Mouse (Mus musculus) left cerebral cortex, adult 8-10 months (tissue): ENCODE measurements around the gene Gm28308. TPM values are rescaled to one million over a fixed set of nuclear protein-coding genes. Genes with fewer than 3 reads are reported as not detected.

Experiments used
- DNase-seq, 2 experiments: peaks; one replicate each; pipeline ENCODE4 v3.0.0; 2022; ENCODE audit warnings: low spot score in 2 of 2
- total RNA-seq, 4 experiments: library from RNA; stranded (reverse); gene quantifications; 2 replicates each; pipeline ENCODE4 v1.2.4; 2022

Gm28308 gene
- total RNA-seq, 4 experiments from 2014 or later, result not detected

- DNase-seq, result no peak
These were observed 27.9 kb downstream of the Gm28308 start for GRCm38 (mm10) chr6:52185222-52185621.

GRCm38 (mm10) chr6:52184668-52185067, 28.5 kb downstream of the Gm28308 start:
- DNase-seq, result no peak

- no peak for DNase-seq
These were observed 29.6 kb downstream of the Gm28308 start for GRCm38 (mm10) chr6:52183311-52184080.

GRCm38 (mm10) chr6:52182793-52183192, 30.3 kb downstream of the Gm28308 start:
- no peak for DNase-seq

- DNase-seq, result no peak
These were observed 31.1 kb downstream of the Gm28308 start for GRCm38 (mm10) chr6:52182030-52182429.

GRCm38 (mm10) chr6:52180726-52181125, 32.4 kb downstream of the Gm28308 start:
- DNase-seq, result no peak

- DNase-seq, result no peak
These were observed 32.9 kb downstream of the Gm28308 start for GRCm38 (mm10) chr6:52180213-52180710.

GRCm38 (mm10) chr6:52179690-52180089, 33.4 kb downstream of the Gm28308 start:
- no peak for DNase-seq

- no peak for DNase-seq
These were observed 34.0 kb downstream of the Gm28308 start for GRCm38 (mm10) chr6:52178918-52179665.

- DNase-seq, result no peak
These were observed 35.3 kb downstream of the Gm28308 start for GRCm38 (mm10) chr6:52177806-52178205.

- DNase-seq, result no peak
These were observed 35.9 kb downstream of the Gm28308 start, which contains the start of gene 5730596B20Rik for GRCm38 (mm10) chr6:52177061-52177735. 5730596B20Rik (plus strand) TSS chr6:52177498.

GRCm38 (mm10) chr6:52176391-52176790, 36.7 kb downstream of the Gm28308 start:
- no peak for DNase-seq

GRCm38 (mm10) chr6:52175864-52176263, 37.3 kb downstream of the Gm28308 start:
- DNase-seq, result no peak

- no peak for DNase-seq
These were observed 38.0 kb downstream of the Gm28308 start for GRCm38 (mm10) chr6:52174968-52175751.

GRCm38 (mm10) chr6:52173648-52174047, 39.5 kb downstream of the Gm28308 start:
- DNase-seq, result no peak

GRCm38 (mm10) chr6:52172501-52172900, 40.6 kb downstream of the Gm28308 start:
- no peak for DNase-seq

GRCm38 (mm10) chr6:52171938-52172337, 41.2 kb downstream of the Gm28308 start:
- DNase-seq, result no peak

- no peak for DNase-seq
These were observed 41.8 kb downstream of the Gm28308 start for GRCm38 (mm10) chr6:52171331-52171730.

GRCm38 (mm10) chr6:52170898-52171223, 42.3 kb downstream of the Gm28308 start:
- no peak for DNase-seq

GRCm38 (mm10) chr6:52170166-52170897, 42.8 kb downstream of the Gm28308 start:
- no peak for DNase-seq
